Mouse (Mus musculus) stomach, postnatal 0 days (tissue): Measurements from ENCODE around the gene Cisd3.

ENCODE experiments used
- CTCF ChIP-seq: IDR thresholded peaks from 2 replicates; pipeline ENCODE4 v1.5.1; 2016; ENCODE audit warnings: antibody characterized with exemption, low read depth, mild to moderate bottlenecking, moderate library complexity
- EP300 ChIP-seq: optimal IDR thresholded peaks from 2 replicates; pipeline ENCODE3; 2016; ENCODE audit warnings: antibody characterized with exemption

- TF ChIP-seq CTCF = 0 out of 2 replicates have a peak, but pooled peaks have one; percentile 30
- no peak for TF ChIP-seq EP300
Observed at GRCm38 (mm10) chr11:97670234-97671176, 15.1 kb upstream of the Cisd3 start.
